Mouse (Mus musculus) erythroblast, embryonic 14.5 days (primary cell): ENCODE measurements at regions not wholly inside any gene's neighbourhood (a gene's known extent, or its start where the extent isn't known, plus 50 kb on each side); places are given as distances from the start of the nearest gene placed in this dataset.

ENCODE experiments used
- GATA1 ChIP-seq: IDR thresholded peaks from 2 replicates; pipeline ENCODE4 v1.6.1; 2012; ENCODE audit warnings: low read length, inconsistent platforms, mixed read lengths
- TAL1 ChIP-seq: IDR thresholded peaks from 3 replicates; pipeline ENCODE4 v1.6.1; 2012; ENCODE audit warnings: low read length, inconsistent platforms, mixed read lengths

GRCm38 (mm10) chr5:133643326-133643725, 456.2 kb upstream of the Castor2 start:
- no peak for TF ChIP-seq GATA1
- TF ChIP-seq TAL1, result no peak
